Mouse (Mus musculus): ENCODE results near the gene Gm20388.

- TF ChIP-seq CTCF (IDR thresholded peaks at IDR 0.05; ENCODE audit: control insufficient read depth, insufficient read depth, low read length) (no peak), POLR2A (IDR thresholded peaks at IDR 0.05; ENCODE audit: borderline replicate concordance, control insufficient read depth, low read depth, low read length) (no peak)
These were observed 2841.6 kb downstream of the Gm20388 start for GRCm38 (mm10) chr8:122752111-122752721.

All from bone marrow, adult 2 months (tissue).